Mouse (Mus musculus) embryonic facial prominence, embryonic 14.5 days (tissue): ENCODE data around the gene Lbhd1. TPM values are rescaled to one million over a fixed set of nuclear protein-coding genes. Genes with fewer than 3 reads are reported as not detected.
"Not testable (repeated sequence)": the region's sequence is repeated elsewhere in the genome, so short reads cannot be mapped to it uniquely, and the experiment has no call there.

Experiments used
- ATAC-seq: fragments of 200-750 bp; cut with Nextera tagmentation; 2 replicates; pipeline ENCODE4 v1.8.0; 2017; ENCODE audit warnings: low read depth, moderate number of reproducible peaks, moderate TSS enrichment
- DNase-seq: peaks from one replicate; pipeline ENCODE4 v3.0.0-alpha.2; 2015; ENCODE audit warnings: low spot score
- H3K27ac ChIP-seq: fragments of 300-500 bp; sonication (generic); replicated peaks from 2 replicates; pipeline ENCODE4 v1.5.1; 2014; ENCODE audit warnings: low read depth, mild to moderate bottlenecking, low read length, moderate library complexity
- H3K27me3 ChIP-seq: fragments of 300-500 bp; sonication (generic); replicated peaks from 2 replicates; pipeline ENCODE4 v1.6.1; 2014; ENCODE audit warnings: low read length; ENCODE audit not compliant: control insufficient read depth, insufficient read depth
- H3K36me3 ChIP-seq: fragments of 300-500 bp; sonication (generic); 2 replicates; pipeline ENCODE4 v1.6.1; 2014; ENCODE audit warnings: low read length, mixed read lengths; ENCODE audit not compliant: control insufficient read depth, insufficient read depth
- H3K4me1 ChIP-seq: fragments of 300-500 bp; sonication (generic); 2 replicates; pipeline ENCODE4 v1.6.1; 2014; ENCODE audit warnings: antibody characterized with exemption, low read length; ENCODE audit not compliant: control insufficient read depth, insufficient read depth
- H3K4me2 ChIP-seq: fragments of 300-500 bp; sonication (generic); 2 replicates; pipeline ENCODE4 v1.6.1; 2014; ENCODE audit warnings: low read depth, mild to moderate bottlenecking, low read length, moderate library complexity, mixed read lengths
- H3K4me3 ChIP-seq: fragments of 300-500 bp; sonication (generic); 2 replicates; pipeline ENCODE4 v1.5.1; 2014; ENCODE audit warnings: low read depth, mild to moderate bottlenecking, low read length
- H3K9ac ChIP-seq: fragments of 300-500 bp; sonication (generic); 2 replicates; pipeline ENCODE4 v1.6.1; 2014; ENCODE audit warnings: low read depth, mild to moderate bottlenecking, low read length, moderate library complexity, mixed read lengths
- H3K9me3 ChIP-seq: fragments of 300-500 bp; sonication (generic); 2 replicates; pipeline ENCODE4 v1.6.1; 2016; ENCODE audit warnings: low read length; ENCODE audit not compliant: control insufficient read depth
- WGBS: fragments of 180-500 bp; shearing (Covaris S2); extraction: QIAGEN DNeasy Blood & Tissue Kit; methylation state at CpG from one replicate; pipeline ENCODE4 v1.1.7; 2014; 5-methylcytosine and 5-hydroxymethylcytosine counted together
- polyA plus RNA-seq: library from polyadenylated mRNA; unstranded; fragments of >200 nt; fragmentation: Nextera tagmentation; extraction: Ambion mirVana; gene quantifications from 2 replicates; pipeline ENCODE4 v1.2.1, GENCODE M21; 2014

The Lbhd1 gene
- polyA plus RNA-seq, 1 experiment from 2014 or later = 68.8 TPM

DNA sequence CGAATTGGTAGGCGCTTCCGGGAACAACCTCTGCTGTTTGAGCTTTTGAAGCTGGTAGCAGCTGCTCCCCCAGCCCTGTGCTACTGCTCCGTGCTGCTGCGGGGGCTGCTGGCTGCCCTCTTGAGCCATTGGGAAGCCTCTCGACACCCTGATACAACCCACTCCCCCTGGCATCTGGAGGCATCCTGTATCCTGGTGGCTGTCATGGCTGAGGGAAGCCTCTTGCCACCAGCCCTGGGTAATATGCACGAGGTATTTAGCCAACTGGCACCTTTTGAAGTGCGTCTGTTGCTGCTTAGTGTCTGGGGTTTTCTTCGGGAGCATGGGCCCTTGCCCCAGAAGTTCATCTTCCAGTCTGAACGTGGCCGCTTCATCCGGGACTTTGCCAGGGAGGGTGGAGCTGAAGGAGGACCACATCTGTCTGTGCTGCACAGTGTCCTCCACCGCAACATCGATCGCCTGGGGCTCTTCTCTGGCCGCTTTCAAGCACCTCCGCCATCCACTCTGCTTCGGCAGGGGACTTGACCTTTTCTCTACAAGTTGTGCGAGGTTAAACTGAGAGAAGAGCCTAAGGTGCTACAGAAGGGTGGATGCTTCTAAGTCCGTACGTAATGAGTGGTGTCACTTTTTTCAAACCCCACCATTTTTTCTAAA is 13.8 kb downstream of the Lbhd1 start:
- Histone ChIP-seq H3K4me1 (peaks cover 16% of the 10 kb centered on the region), H3K4me3 (peak overlapping the region; percentile 98), H3K27ac (peak overlapping the region; percentile 88), H3K36me3 (peaks cover 26% of the 10 kb centered on the region), H3K9ac (peak overlapping the region; percentile 55), H3K4me2 (peak overlapping the region; percentile 58)
- 22% methylated on average over 20 of the region's 21 CpGs for WGBS
- DNase-seq (peak; percentile 43), ATAC-seq (peak; percentile 32)
- not testable (repeated sequence) for H3K9me3 ChIP-seq, H3K27me3 ChIP-seq

DNA sequence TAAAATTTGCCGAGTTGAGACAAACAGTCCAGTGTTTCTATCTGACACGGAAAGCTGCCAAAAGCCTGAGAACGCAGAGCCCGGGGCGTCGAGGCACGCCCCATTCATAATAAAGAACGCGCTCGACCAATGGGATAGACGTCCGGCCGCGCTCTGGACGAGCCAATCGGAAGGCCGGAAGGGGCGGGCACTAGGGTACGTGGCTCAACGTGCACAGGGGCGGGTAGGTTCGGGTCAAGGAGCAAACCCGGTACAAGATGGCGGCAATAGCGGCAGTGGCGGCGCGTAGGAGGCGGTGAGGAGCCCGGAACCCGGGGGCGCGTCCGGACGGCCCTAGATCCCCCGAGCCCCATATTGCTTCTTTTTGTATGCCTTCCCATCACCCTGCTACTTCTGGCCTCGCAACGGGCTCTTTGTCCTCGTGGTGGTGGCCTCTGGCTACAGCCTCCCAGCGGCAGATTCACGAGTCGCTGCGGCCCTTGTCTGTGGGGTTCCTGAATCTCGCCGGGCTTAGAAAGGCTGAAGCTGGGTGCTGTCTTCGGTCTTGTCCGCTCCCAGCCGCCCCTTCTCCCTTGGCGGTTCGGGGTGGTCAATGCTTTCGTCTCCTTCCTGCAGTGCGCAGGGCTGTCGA is 14.4 kb downstream of the Lbhd1 start, which contains the start of gene Ganab:
Gene Ganab, plus strand, starts transcription at position 207 of the 631 bp plus-strand sequence.
- Histone ChIP-seq H3K4me1 (peaks cover 16% of the 10 kb centered on the region), H3K9ac (peak within 1 kb of the TSS; percentile 97), H3K4me3 (peak within 1 kb of the TSS; percentile 98), H3K27me3 (no peaks in the 10 kb centered on the region), H3K27ac (peak within 1 kb of the TSS; percentile 88), H3K36me3 (peaks cover 31% of the 10 kb centered on the region), H3K9me3 (no peaks in the 10 kb centered on the region), H3K4me2 (peak within 1 kb of the TSS; percentile 90)
- ATAC-seq (peak; percentile 99), DNase-seq (peak; percentile 99)
- 0% methylated on average over 51 of the region's 53 CpGs for WGBS

DNA sequence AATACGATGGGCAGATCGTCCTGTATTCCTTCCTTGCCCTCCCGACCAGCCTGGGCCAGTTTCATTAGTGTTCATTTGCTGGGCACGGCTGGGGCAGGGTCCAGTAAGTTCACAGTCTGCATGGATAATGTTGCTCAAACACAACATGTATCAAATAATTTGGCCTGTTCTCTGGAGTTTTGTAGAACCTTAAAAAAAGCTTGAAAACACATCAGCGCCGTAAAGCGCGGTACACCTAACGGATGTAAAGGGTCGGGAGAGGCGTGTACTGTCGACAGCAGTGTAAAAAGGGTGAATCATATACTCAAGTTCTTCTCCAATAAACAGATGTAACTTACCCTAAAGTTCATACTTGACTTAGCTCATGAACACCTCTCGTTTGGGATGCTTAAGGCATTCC is 15.0 kb downstream of the Lbhd1 start:
- peak; percentile 4 for DNase-seq
- Histone ChIP-seq H3K4me2 (peak overlapping the region; percentile 90), H3K36me3 (peaks cover 37% of the 10 kb centered on the region), H3K27me3 (no peaks in the 10 kb centered on the region), H3K4me1 (peaks cover 16% of the 10 kb centered on the region), H3K9ac (peak overlapping the region; percentile 97), H3K4me3 (peak overlapping the region; percentile 98), H3K27ac (peak overlapping the region; percentile 88), H3K9me3 (no peaks in the 10 kb centered on the region)
- WGBS = 8% methylated on average over 13 of the region's 13 CpGs
- no peak for ATAC-seq

DNA sequence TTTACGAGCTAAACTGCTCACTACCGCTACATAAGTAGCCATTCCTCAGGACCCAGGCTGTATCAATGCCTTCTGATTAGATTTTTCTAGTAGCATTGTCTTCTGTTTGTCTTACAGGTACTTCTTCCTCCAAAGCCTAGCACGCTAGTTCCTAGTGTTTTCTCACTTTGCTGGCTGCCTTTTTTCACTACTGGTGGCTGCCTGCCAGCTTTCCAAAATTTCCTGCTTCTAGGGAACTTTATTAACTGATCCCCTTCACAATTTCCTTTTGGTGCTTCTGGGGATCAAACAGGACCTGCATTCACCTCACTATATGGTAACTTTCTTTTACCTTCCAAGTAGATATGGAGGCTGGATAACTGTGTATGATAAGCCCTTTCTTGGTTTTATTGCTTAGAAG is 15.5 kb downstream of the Lbhd1 start:
- DNase-seq (peak; percentile 4), ATAC-seq (no peak)
- H3K4me2 ChIP-seq = peak overlapping the region; percentile 90
- peak overlapping the region; percentile 97 for H3K9ac ChIP-seq
- H3K4me1 ChIP-seq = peaks cover 16% of the 10 kb centered on the region
- peaks cover 40% of the 10 kb centered on the region for H3K36me3 ChIP-seq
- 51% methylated on average over 3 of the region's 3 CpGs for WGBS
- no peaks in the 10 kb centered on the region for H3K27me3 ChIP-seq
- H3K4me3 ChIP-seq = peak overlapping the region; percentile 98
- no peak overlapping the region for H3K27ac ChIP-seq
- no peaks in the 10 kb centered on the region for H3K9me3 ChIP-seq

DNA sequence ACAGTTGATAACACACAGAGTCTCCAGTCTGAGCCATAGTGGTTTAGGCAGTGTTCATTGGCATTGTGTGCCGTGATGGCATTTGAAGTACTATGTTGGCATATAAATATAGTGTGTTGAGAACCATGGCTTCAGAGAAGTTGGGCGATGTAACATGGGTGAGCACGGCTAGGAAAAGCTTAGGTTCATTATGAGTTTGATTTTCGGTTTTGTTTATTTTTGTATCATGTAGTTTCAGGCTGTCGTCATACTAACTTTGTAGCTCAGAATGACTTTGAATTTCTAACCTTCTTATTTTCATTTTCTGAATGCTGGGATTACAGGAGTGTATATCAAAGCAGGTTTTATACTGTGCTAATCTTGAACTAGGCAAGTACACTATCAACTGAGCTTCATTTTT is 19.9 kb downstream of the Lbhd1 start:
- 93% methylated on average over 5 of the region's 5 CpGs for whole genome bisulfite sequencing

DNA sequence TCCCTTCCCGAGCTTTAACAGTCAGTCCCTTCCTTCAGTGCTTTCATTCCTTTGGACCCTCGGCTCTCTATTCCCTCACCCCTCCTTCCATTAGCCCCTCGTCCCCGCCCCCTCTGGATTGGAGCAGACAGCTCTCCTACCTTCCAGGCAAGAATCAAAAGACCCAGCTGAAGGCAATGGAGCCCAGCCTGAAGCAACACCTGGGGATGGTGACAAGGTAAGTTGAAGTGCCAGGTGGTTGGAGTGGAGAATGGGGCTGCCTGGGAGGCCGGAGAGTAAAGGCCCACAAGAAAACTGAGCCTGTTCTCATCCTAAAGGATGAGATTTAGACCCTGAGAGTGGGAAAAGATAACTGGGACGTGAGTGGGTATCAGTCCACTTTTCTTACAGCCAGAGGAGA is 25.0 kb downstream of the Lbhd1 start:
- WGBS = 94% methylated on average over 6 of the region's 6 CpGs
- Histone ChIP-seq H3K4me1 (no peaks in the 10 kb centered on the region), H3K27ac (no peak overlapping the region), H3K4me3 (no peak overlapping the region), H3K4me2 (no peak overlapping the region), H3K9me3 (no peaks in the 10 kb centered on the region), H3K27me3 (no peaks in the 10 kb centered on the region), H3K9ac (no peak overlapping the region), H3K36me3 (peaks cover 97% of the 10 kb centered on the region)
- DNase-seq (no peak), ATAC-seq (no peak)

More for the DNA sequence above, 19.9 kb downstream of the Lbhd1 start:
- Histone ChIP-seq H3K9ac (no peak overlapping the region), H3K9me3 (no peaks in the 10 kb centered on the region), H3K4me1 (peaks cover 10% of the 10 kb centered on the region), H3K4me3 (no peak overlapping the region), H3K27me3 (no peaks in the 10 kb centered on the region), H3K27ac (no peak overlapping the region), H3K4me2 (no peak overlapping the region), H3K36me3 (peaks cover 64% of the 10 kb centered on the region)
- DNase-seq (no peak), ATAC-seq (no peak)

DNA sequence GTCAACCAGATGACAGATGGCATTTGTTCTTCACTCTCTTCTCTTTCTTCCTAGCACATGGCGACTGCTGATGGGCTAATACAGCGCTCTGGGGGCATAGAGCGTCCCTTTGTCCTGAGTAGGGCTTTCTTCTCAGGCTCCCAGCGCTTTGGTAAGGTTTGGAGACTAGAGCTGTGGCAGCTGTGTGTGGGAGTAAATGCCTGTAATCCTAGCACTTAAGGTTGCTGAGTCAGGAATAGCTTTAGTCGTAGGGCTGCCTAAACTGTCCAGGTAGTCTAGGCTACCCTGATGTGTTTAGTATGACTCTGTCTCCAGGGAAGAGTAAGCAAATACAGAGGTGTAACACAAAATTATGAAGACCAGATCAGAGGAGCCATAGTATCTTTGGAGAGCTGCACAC is 28.3 kb downstream of the Lbhd1 start:
- no peaks in the 10 kb centered on the region for H3K4me1 ChIP-seq
- no peak for ATAC-seq
- H3K27me3 ChIP-seq = no peaks in the 10 kb centered on the region
- H3K9me3 ChIP-seq = no peaks in the 10 kb centered on the region
- no peak for DNase-seq
- no peak overlapping the region for H3K4me2 ChIP-seq
- no peak overlapping the region for H3K4me3 ChIP-seq
- H3K27ac ChIP-seq = no peak overlapping the region
- peaks cover 100% of the 10 kb centered on the region for H3K36me3 ChIP-seq
- no peak overlapping the region for H3K9ac ChIP-seq
- 91% methylated on average over 5 of the region's 5 CpGs for WGBS

DNA sequence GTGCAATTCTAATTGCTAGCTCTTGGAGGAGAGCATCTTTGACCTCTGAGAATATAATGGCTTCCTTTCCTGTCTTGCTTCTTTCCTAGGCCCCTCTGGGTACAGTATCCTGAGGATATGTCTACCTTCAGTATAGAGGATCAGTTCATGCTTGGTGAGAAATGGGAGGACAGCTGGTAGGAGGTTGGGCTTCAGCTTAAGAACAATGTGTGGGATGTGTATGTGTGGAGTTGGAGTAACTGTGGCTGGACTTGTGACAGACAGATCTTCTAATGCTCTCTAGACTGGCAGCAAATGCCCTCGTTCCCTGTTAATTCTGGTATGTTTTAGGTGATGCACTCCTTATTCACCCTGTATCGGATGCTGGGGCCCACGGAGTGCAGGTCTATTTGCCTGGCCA is 30.7 kb downstream of the Lbhd1 start:
- WGBS = 97% methylated on average over 3 of the region's 3 CpGs
- no peak overlapping the region for H3K4me2 ChIP-seq
- DNase-seq = no peak

DNA sequence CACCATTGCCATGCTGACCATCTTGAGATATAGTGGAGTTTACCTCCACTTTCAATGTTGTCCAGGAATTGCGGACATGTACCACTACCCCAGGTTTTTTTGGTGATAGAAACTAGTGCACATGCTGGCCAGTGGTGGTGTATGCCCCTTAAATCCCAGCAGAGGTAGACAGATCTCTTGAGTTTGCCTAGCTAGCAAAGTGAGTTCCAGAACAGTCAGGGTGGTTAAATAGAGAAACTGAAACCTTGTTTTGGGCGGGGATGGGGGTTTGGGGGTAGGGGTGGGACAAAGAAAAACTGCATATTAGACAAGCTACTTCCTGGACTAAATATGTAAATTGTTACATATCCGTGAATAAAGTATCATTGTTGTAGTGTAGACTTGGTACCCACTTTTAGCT is 35.5 kb downstream of the Lbhd1 start:
- no peak overlapping the region for H3K9ac ChIP-seq
- no peak overlapping the region for H3K27ac ChIP-seq
- no peaks in the 10 kb centered on the region for H3K9me3 ChIP-seq
- H3K27me3 ChIP-seq = no peaks in the 10 kb centered on the region
- 0 out of 2 replicates have a peak, but pooled peaks cover 6% of the 10 kb centered on the region for H3K4me1 ChIP-seq
- H3K4me3 ChIP-seq = no peak overlapping the region
- peaks cover 48% of the 10 kb centered on the region for H3K36me3 ChIP-seq
- 92% methylated on average over 3 of the region's 3 CpGs for WGBS
- no peak overlapping the region for H3K4me2 ChIP-seq
- DNase-seq (no peak), ATAC-seq (no peak)

More for the DNA sequence above, 30.7 kb downstream of the Lbhd1 start:
- no peak overlapping the region for H3K4me3 ChIP-seq
- no peak overlapping the region for H3K9ac ChIP-seq
- no peak overlapping the region for H3K27ac ChIP-seq
- no peak for ATAC-seq
- no peaks in the 10 kb centered on the region for H3K4me1 ChIP-seq
- H3K9me3 ChIP-seq = no peaks in the 10 kb centered on the region
- no peaks in the 10 kb centered on the region for H3K27me3 ChIP-seq
- peaks cover 85% of the 10 kb centered on the region for H3K36me3 ChIP-seq
